Mouse (Mus musculus) inflammation-experienced regulatory T-cells (primary cell): ENCODE results near the gene Foxo6. TPM values are rescaled to one million over a fixed set of nuclear protein-coding genes. Genes with fewer than 3 reads are reported as not detected.

Source experiments
- polyA plus RNA-seq, 2 experiments: library from polyadenylated mRNA; unstranded; fragments of 100-300 nt; shearing (Covaris generic); gene quantifications; one replicate each; pipeline ENCODE4 v1.2.1; 2017

Gene Foxo6
- not detected for polyA plus RNA-seq

DNA sequence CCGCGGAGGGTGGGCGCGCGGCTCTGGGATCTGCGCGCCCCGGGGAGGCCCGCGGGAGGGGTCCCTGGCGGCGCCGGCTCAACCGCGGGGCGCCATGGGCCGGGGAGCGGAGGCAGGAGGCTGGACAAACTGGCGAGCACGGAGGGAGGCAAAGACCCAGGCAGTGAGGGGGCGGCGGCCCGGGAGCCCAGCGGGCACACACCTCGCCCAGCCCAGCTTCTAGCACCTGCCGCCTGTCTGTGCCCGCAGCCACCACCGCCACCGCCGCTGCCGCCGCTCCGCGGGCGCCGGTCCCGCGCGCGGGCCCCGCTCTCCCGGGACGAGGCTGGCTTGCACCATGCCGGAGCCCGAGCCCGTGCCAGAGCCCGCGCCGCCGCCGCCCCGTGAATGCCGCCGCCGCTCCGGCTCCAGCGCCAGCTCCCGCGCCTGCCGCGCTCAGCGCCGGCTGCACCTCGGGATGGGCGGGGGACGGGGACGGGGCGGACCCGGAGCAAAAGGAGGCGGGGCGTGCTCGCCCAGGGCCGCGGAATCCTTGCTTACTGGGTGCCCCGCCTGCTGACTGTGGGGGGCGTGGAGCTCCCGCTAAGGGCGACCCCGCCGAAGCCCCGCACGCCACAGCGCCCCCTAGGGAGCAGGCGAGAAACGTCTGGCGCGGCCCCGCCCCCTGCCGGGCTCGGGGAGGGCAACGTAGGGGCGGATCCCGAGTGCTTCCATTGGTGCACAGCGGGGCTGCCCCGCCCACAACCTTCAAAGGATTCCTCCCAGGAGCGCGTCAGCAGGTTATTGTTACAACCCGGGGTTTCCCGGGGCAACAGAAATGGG lies at the start of gene Foxo6:
TSS of gene Foxo6 (minus strand) at position 60 of the 822 bp plus-strand sequence.

Other genes with a start within 250 kb of the Foxo6 start
- gene AL607142.1, start 222.4 kb downstream of the Foxo6 start, polyA plus RNA-seq, result 10 to 100 TPM; 15.2 to 32.2 TPM
- gene Edn2, start 126.1 kb downstream of the Foxo6 start, polyA plus RNA-seq, result not detected
- 10 to 100 TPM; 15.5 to 25.5 TPM for gene Scmh1, start 117.9 kb upstream of the Foxo6 start, polyA plus RNA-seq
- gene Slfnl1, start 244.9 kb upstream of the Foxo6 start, polyA plus RNA-seq, result under 1 TPM in 1 of 2 experiments, not detected in 1; 0.42 TPM